Mouse (Mus musculus): ENCODE measurements around the gene Srrm3.

GRCm38 (mm10) chr5:135778471-135779445 lies 27.9 kb upstream of the Srrm3 start, which contains the start of gene Mdh2:
- no peak for TF ChIP-seq CTCF (IDR thresholded peaks at IDR 0.05; ENCODE audit: control insufficient read depth, insufficient read depth, insufficient replicate concordance, low read depth, low read length)
- TF ChIP-seq POLR2A (IDR thresholded peaks at IDR 0.05; ENCODE audit: control insufficient read depth, low read depth, low read length) = peak; percentile 99
